Mouse (Mus musculus) CH12.LX (cell line): ENCODE measurements around the gene Tmx2.

ENCODE experiments used
- CHD1 ChIP-seq: IDR thresholded peaks from 2 replicates; pipeline ENCODE4 v1.6.1; 2012; ENCODE audit warnings: low read depth, low read length, improper control_type of control experiment, inconsistent platforms
- CTCF ChIP-seq, 2 experiments: IDR thresholded peaks in 1 of 2; conservative IDR thresholded peaks in 1 of 2; 2 replicates each; pipeline ENCODE4 v1.5.1; 2011 to 2012; ENCODE audit warnings: low read depth in 2 of 2, low read length in 2 of 2, improper control_type of control experiment in 1 of 2, inconsistent platforms in 1 of 2, mild to moderate bottlenecking in 1 of 2, moderate library complexity in 1 of 2
- EP300 ChIP-seq: IDR thresholded peaks from 2 replicates; pipeline ENCODE4 v1.6.1; 2011; ENCODE audit warnings: low read length, improper control_type of control experiment
- POLR2A ChIP-seq: IDR thresholded peaks from 2 replicates; pipeline ENCODE4 v1.6.1; 2011; ENCODE audit warnings: low read depth, mild to moderate bottlenecking, improper control_type of control experiment, low read length
- POLR2AphosphoS2 ChIP-seq: IDR thresholded peaks from 2 replicates; pipeline ENCODE4 v1.6.1; 2011; ENCODE audit warnings: low read depth, low read length, improper control_type of control experiment
- RAD21 ChIP-seq: IDR thresholded peaks from 2 replicates; pipeline ENCODE4 v1.6.1; 2011; ENCODE audit warnings: low read depth, mild to moderate bottlenecking, low read length, improper control_type of control experiment, moderate library complexity

DNA sequence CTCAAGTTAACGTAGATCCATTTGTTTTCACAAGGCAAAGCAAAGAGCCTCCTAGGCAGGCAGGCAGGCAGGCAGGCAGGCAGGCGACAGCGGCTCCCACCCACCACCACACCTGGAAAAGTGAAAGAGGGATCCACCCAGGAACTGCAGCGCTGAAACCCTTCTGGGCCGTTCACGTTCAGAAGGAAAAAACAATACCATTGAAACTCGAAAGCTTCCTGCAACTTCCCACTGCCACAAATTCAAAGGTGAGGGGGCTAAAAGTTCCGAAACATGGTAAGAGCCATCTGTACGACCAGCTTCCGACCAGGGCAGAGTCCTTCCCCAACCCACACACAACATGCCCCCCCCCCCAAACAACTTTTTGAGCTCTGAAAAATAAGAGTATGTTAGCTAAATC is 29.3 kb downstream of the Tmx2 start:
- TF ChIP-seq POLR2AphosphoS2 (no peak), CHD1 (no peak), CTCF (conservative IDR thresholded peaks at IDR 0.05 in 1 of 2, IDR thresholded peaks at IDR 0.05 in 1 of 2; ENCODE audit: low read depth in 2 of 2, low read length in 2 of 2) (no peak), EP300 (no peak), RAD21 (no peak), POLR2A (no peak)
